Mouse (Mus musculus) ES-E14 (cell line): ENCODE results near the gene Heatr3.
A peak's percentile ranks its signal among the peaks of the same experiment; 100 is the strongest.

Source experiments
- CHD2 ChIP-seq: IDR thresholded peaks from 2 replicates; pipeline ENCODE4 v1.6.1; 2014; ENCODE audit warnings: mild to moderate bottlenecking, low read depth, low read length, inconsistent platforms
- HCFC1 ChIP-seq: IDR thresholded peaks from 2 replicates; pipeline ENCODE4 v1.6.1; 2012; ENCODE audit warnings: low read length, inconsistent platforms, borderline replicate concordance; ENCODE audit not compliant: insufficient read depth
- MAFK ChIP-seq: IDR thresholded peaks from 2 replicates; pipeline ENCODE4 v1.6.1; 2014; ENCODE audit warnings: mild to moderate bottlenecking, low read depth, low read length, inconsistent platforms; ENCODE audit not compliant: insufficient read depth
- ZC3H11A ChIP-seq: IDR thresholded peaks from 2 replicates; pipeline ENCODE4 v1.6.1; 2012; ENCODE audit warnings: low read depth, mild to moderate bottlenecking, inconsistent platforms, low read length, borderline replicate concordance
- ZNF384 ChIP-seq: IDR thresholded peaks from 2 replicates; pipeline ENCODE4 v1.6.1; 2012; ENCODE audit warnings: low read depth, low read length, inconsistent platforms

GRCm38 (mm10) chr8:88137748-88138484 lies at the start of gene Heatr3:
- TF ChIP-seq CHD2 (no peak), HCFC1 (peak; percentile 54; the same call in 1 of the 2 replicates), ZC3H11A (no peak), MAFK (no peak), ZNF384 (no peak)
